Mouse (Mus musculus) cerebral cortex, adult 2 months (tissue): ENCODE results near the gene Slc2a4.

Experiments used
- WGBS: fragments of 180-500 bp; shearing (Covaris S2); methylation state at CpG from one replicate; pipeline ENCODE4 v1.1.7; 2018; 5-methylcytosine and 5-hydroxymethylcytosine counted together

Gene Slc2a4

DNA sequence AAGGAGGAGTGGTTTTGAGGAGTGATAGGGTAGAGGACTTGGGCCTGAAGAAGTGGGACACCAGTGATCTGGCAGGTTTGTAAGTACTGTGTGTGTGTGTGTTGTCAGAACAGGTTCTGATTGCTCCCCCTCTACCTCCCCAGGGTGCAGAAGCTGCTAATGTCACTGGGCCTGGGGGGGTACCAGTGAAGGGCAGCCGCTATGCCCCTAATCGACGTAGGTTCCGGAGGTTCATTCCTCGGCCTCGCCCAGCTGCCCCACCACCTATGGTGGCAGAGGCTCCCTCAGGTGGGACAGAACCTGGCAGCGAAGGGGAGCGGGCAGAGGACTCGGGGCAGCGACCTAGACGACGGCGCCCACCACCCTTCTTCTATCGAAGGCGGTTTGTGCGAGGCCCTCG, 8.3 kb downstream of the Slc2a4 start:
- WGBS, result 94% methylated on average over 17 of the region's 17 CpGs

GRCm38 (mm10) chr11:69939181-69939580, 8.8 kb downstream of the Slc2a4 start:
- WGBS, result 77% methylated on average over 5 of the region's 5 CpGs

DNA sequence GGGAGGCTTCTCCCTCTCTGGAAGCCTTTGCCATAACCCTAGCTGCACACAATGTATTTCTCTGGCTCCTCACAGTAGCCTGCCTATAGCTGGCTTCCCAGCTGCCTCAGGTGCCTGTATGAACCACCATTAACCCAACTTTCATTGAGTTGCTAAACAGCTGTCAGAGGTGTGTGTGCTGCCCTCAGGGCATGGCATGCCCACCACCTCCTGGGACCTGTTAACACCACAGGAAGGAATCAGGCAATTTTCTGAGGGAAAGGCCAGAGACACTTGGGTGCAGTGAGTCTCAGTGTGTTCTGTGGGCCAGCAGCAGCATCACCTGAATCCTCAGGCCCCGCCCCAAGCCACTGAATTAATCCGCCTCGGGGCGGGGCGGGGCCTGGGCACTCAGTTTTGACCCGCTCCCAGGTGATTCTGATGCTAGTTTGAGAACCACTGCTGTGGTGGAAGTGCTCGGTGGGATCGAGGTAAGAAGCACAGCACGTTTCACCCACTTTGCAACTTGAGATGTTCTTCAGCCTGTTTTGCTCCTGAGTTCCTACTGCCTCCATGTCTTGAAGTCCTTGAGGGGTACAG, 9.5 kb downstream of the Slc2a4 start:
- WGBS, result 58% methylated on average over 9 of the region's 9 CpGs

DNA sequence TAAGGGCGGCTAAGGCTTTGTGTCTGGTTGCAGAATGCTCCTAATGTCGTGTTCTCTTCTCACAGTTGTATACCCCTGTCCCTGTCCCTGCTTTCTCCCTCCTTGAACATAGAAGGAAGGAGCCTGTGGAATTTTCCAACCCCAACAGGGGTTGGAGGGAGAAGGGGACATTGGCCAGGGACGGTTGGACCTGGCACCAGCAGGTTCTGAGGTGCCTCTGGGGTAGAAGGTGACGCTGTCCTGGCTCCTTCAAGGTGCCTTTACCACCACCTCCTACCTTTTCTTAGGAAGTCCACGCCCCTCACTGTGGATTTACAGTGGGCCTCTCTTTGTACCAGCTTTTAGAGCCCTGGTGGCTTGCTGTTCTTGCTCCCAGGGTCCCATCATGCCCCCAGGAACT, 10.2 kb downstream of the Slc2a4 start:
- WGBS, result 84% methylated on average over 5 of the region's 5 CpGs

GRCm38 (mm10) chr11:69937385-69937784, 10.6 kb downstream of the Slc2a4 start:
- 36% methylated on average over 4 of the region's 4 CpGs for WGBS

DNA sequence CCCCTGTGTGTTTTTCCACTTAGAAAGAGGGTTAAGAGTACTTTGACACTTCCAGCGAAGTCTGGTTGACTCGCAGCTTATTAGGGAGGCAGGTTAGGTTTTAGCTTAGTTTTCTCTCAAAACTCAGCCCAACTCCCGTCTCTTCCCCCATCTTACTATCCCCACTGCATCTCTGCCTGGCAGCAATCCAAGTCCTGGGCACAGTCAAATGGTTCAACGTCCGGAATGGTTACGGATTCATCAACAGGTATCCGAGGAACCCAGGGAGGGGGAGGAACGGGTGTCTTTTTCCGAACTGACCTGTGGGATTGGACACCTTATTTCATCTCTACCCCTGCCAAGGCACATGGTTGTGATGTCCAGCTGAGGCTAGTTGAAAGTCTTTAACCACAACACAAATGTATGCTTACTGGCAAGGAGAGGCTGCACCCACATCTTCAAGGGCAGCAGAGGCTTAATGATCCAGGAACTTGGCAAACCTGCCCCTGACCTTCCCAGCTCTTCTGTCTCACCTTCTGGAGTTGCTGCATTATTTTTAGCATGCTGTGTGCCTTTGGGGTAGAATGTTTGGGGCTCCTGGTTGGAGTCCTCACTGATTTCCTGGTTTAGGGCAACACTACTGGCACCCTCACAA, 11.2 kb downstream of the Slc2a4 start:
- WGBS, result 39% methylated on average over 9 of the region's 9 CpGs

DNA sequence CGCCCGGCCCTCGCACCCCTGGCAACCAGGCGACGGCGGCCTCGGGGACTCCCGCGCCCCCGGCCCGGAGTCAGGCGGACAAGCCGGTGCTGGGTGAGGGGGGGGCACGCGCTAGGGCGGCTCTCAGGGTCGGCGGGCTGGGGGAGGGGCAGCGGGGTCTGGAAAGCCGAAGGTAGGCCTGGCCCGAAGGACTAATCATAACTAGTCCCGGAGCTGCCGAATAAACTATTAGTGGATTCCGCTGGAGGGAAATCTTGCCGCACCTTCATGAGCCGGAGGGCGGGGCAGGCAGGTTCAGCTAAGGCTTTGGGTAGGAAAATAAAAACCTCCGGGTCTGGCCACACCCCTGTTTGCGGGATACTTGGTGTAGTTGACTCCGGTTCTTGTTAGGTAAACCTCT, 11.8 kb downstream of the Slc2a4 start:
- 3% methylated on average over 27 of the region's 30 CpGs for WGBS

- 2% methylated on average over 62 of the region's 62 CpGs for WGBS
Observed at GRCm38 (mm10) chr11:69935137-69935879, 12.7 kb downstream of the Slc2a4 start, which contains the start of gene Ybx2. Gene Ybx2, plus strand, starts transcription at chr11:69935796.

GRCm38 (mm10) chr11:69934681-69935080, 13.3 kb downstream of the Slc2a4 start:
- 18% methylated on average over 6 of the region's 6 CpGs for WGBS

GRCm38 (mm10) chr11:69934169-69934568, 13.8 kb downstream of the Slc2a4 start:
- under 1% methylated on average over 18 of the region's 18 CpGs for WGBS

DNA sequence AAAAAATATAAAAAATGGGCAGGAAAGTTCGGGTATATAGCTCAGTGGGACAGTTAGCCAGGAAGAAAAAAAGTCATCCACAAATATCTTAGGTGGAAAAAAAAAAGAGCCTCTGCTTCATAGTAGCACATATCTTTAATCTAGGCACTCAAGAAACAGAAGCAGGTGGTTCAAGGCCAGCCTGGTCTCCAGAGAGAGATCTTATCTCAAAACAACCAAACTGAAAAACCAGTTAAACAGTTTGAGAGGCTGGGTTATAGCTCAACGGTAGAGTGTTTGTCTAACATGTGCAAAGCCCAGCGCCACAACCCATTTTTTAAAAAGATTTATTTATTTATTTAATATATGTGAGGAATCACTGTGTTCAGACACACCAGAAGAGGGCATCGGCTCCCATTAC, 14.9 kb downstream of the Slc2a4 start:
- WGBS, result 67% methylated on average over 4 of the region's 4 CpGs

DNA sequence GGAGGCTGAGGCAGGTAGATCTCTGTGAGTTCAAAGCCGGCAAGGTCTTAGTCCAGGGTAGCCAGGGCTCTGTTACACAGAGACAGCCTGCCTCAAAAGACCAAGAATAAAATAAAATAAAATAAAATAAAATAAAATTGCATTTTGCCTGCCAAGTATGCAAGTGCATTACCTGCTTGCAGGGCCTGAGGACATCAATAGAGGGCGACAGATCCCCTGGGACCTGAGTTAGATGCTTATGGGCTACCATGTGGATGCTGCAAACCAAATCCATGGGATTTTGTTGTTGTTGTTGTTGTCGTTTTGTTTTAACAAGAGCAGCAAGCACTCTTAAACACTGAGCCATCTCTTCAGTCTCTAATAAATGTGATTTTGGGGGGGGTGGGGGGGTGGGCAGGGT, 15.7 kb downstream of the Slc2a4 start:
- 36% methylated on average over 3 of the region's 3 CpGs for WGBS

DNA sequence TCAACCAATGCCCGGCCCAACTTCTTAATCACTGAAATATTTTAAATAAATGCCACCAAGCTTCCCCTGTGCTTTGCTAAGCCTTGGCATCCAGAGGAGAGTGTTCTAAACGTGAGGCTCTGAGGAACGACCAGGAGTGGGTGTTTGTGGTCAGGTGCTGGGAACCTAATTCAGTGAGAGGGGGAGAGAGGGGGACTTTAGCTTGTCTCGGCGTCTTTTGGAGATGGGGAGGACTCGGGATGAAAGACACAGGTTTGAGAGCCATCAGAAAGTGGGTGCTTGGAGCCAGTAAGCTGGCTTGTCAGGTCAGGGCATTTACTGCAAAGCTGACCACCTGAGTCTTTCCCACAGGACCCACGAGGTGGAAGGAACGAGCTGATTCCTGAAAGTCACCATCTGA, 16.2 kb downstream of the Slc2a4 start:
- 73% methylated on average over 8 of the region's 8 CpGs for WGBS

- WGBS, result 78% methylated on average over 3 of the region's 3 CpGs
Observed at GRCm38 (mm10) chr11:69930967-69931537, 16.9 kb downstream of the Slc2a4 start.

- WGBS, result 89% methylated on average over 8 of the region's 8 CpGs
Observed at GRCm38 (mm10) chr11:69930176-69930575, 17.8 kb downstream of the Slc2a4 start.

- WGBS, result 80% methylated on average over 4 of the region's 4 CpGs
Observed at GRCm38 (mm10) chr11:69929712-69930111, 18.3 kb downstream of the Slc2a4 start.

GRCm38 (mm10) chr11:69927501-69927900, 20.5 kb downstream of the Slc2a4 start:
- WGBS, result 98% methylated on average over 2 of the region's 2 CpGs

- WGBS, result 72% methylated on average over 3 of the region's 3 CpGs
Observed at GRCm38 (mm10) chr11:69922796-69923195, 25.2 kb downstream of the Slc2a4 start.

- WGBS, result 3% methylated on average over 12 of the region's 12 CpGs
Observed at GRCm38 (mm10) chr11:69922012-69922756, 25.8 kb downstream of the Slc2a4 start.

DNA sequence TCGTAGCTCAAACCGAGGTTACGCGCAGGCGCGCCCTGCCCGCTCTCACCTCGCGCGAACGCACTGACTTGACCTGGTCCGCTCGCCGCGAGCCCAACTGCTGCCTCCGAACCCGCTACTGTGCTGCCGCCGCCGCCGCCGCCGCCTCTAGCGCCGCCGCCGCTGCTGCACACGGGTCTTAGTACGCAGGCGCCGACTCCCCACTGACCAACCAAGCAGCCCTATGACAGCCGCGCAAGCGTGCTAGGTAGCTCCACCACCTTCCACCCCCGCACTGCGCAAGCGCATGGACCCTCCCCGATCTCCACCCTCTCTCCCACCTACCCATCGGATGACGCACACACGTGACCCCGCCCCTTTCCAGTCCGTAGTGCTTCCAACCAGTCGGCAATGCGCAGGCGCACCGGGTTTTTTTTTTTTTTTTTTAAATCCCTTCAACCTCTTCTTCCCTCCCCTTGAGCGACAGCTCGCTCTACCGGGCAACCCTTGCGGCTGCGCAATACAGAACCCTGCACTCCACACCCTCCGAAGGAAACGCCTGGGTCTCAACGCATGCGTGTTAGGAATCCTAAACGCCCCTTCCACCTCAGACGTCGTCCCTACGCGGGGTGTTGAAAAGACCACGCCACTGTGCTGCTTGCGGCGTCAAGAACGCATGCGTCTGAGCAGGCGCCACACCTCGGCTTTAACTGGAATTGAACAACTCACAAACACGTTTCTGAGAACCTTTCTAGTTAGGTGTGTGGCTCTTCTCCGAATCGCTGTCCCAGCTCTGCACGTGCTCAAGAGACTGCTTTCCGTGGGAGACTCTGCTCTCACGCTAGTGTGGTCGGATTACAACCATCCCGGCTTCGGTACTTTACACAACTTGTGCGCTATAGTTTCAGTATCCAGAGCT, 26.6 kb downstream of the Slc2a4 start, which contains the start of gene Eif5a:
Gene Eif5a, minus strand, starts transcription at position 845 of the 898 bp plus-strand sequence.
- under 1% methylated on average over 78 of the region's 78 CpGs for WGBS
